Mouse (Mus musculus) midbrain, postnatal 0 days (tissue): ENCODE results near the gene Cacng1. TPM values are rescaled to one million over a fixed set of nuclear protein-coding genes. Genes with fewer than 3 reads are reported as not detected.

Experiments used
- ATAC-seq: fragments of 200-750 bp; cut with Nextera tagmentation; 2 replicates; pipeline ENCODE4 v1.8.0; 2017; ENCODE audit warnings: moderate number of reproducible peaks, mild to moderate bottlenecking, moderate TSS enrichment, moderate library complexity; ENCODE audit not compliant: low FRiP score
- DNase-seq: peaks from one replicate; pipeline ENCODE4 v3.0.0-alpha.2; 2015; ENCODE audit warnings: low spot score
- H3K27ac ChIP-seq: fragments of 300-500 bp; sonication (generic); 2 replicates; pipeline ENCODE4 v1.5.1; 2014; ENCODE audit warnings: low read depth, mild to moderate bottlenecking, low read length, mixed read lengths
- H3K27me3 ChIP-seq: fragments of 300-500 bp; sonication (generic); 2 replicates; pipeline ENCODE4 v1.6.1; 2014; ENCODE audit warnings: low read length, control low read depth, mixed read lengths; ENCODE audit not compliant: insufficient read depth
- H3K36me3 ChIP-seq: fragments of 300-500 bp; sonication (generic); 2 replicates; pipeline ENCODE4 v1.6.1; 2014; ENCODE audit warnings: low read length, control low read depth, mixed read lengths; ENCODE audit not compliant: insufficient read depth
- H3K4me1 ChIP-seq: fragments of 300-500 bp; sonication (generic); 2 replicates; pipeline ENCODE4 v1.6.1; 2014; ENCODE audit warnings: mild to moderate bottlenecking, control low read depth, antibody characterized with exemption, low read length, mixed read lengths; ENCODE audit not compliant: insufficient read depth
- H3K4me2 ChIP-seq: fragments of 300-500 bp; sonication (generic); 2 replicates; pipeline ENCODE4 v1.6.1; 2014; ENCODE audit warnings: low read depth, mild to moderate bottlenecking, low read length, mixed read lengths; ENCODE audit not compliant: poor library complexity, severe bottlenecking
- H3K4me3 ChIP-seq: fragments of 300-500 bp; sonication (generic); 2 replicates; pipeline ENCODE4 v1.5.1; 2014; ENCODE audit warnings: low read depth, mild to moderate bottlenecking, low read length, moderate library complexity
- H3K9ac ChIP-seq: fragments of 300-500 bp; sonication (generic); replicated peaks from 2 replicates; pipeline ENCODE4 v1.6.1; 2014; ENCODE audit warnings: mild to moderate bottlenecking, low read length, moderate library complexity, mixed read lengths; ENCODE audit not compliant: poor library complexity, severe bottlenecking
- H3K9me3 ChIP-seq: fragments of 300-500 bp; sonication (generic); 2 replicates; pipeline ENCODE4 v1.6.1; 2016; ENCODE audit warnings: low read length, control low read depth
- CTCF ChIP-seq: IDR thresholded peaks from 2 replicates; pipeline ENCODE4 v1.5.1; 2016; ENCODE audit warnings: antibody characterized with exemption, mild to moderate bottlenecking
- WGBS: fragments of 180-500 bp; shearing (Covaris S2); extraction: QIAGEN DNeasy Blood & Tissue Kit; methylation state at CpG from one replicate; pipeline ENCODE4 v1.1.7; 2014; 5-methylcytosine and 5-hydroxymethylcytosine counted together
- polyA plus RNA-seq: library from polyadenylated mRNA; unstranded; fragments of >200 nt; fragmentation: Nextera tagmentation; extraction: Ambion mirVana; gene quantifications from 2 replicates; pipeline ENCODE4 v1.2.1, GENCODE M21; 2015
- total RNA-seq: library from RNA; depleted of rRNA; stranded (reverse); fragments of >200 nt; gene quantifications from 2 replicates; pipeline ENCODE4 v1.2.3, GENCODE M21; 2014; rRNA removed

Cacng1 gene
- total RNA-seq (0.94 and 1.8 TPM in 2 replicates), polyA plus RNA-seq (1.1 and 1.2 TPM in 2 replicates)

GRCm38 (mm10) chr11:107716332-107716938 is at the start of gene Cacng1:
Gene Cacng1 (minus strand): TSS chr11:107716522.
- TF ChIP-seq CTCF = no peak
- WGBS = 74% methylated on average over 16 of the region's 16 CpGs

GRCm38 (mm10) chr11:107762688-107763460 is 46.6 kb upstream of the Cacng1 start:
- H3K27ac ChIP-seq = peak overlapping the region; percentile 55
- TF ChIP-seq CTCF = peak; percentile 63
- H3K9me3 ChIP-seq = no peaks in the 10 kb centered on the region
- ATAC-seq (peak; percentile 59), DNase-seq (peak; percentile 83)
- no peak overlapping the region for H3K4me2 ChIP-seq
- 14% methylated on average over 8 of the region's 8 CpGs for WGBS
- peaks cover 26% of the 10 kb centered on the region for H3K4me1 ChIP-seq
- H3K9ac ChIP-seq = 0 out of 2 replicates have a peak overlapping the region, but pooled peaks have one; percentile 24
- H3K27me3 ChIP-seq = no peaks in the 10 kb centered on the region
- no peaks in the 10 kb centered on the region; the same call in 1 of the 2 replicates for H3K36me3 ChIP-seq
- no peak overlapping the region for H3K4me3 ChIP-seq

More at GRCm38 (mm10) chr11:107716332-107716938, at the start of gene Cacng1:
- Histone ChIP-seq H3K4me1 (no peaks in the 10 kb centered on the region), H3K27me3 (no peaks in the 10 kb centered on the region), H3K9ac (no peak within 1 kb of the TSS), H3K4me3 (no peak within 1 kb of the TSS), H3K36me3 (no peaks in the 10 kb centered on the region), H3K27ac (no peak within 1 kb of the TSS), H3K9me3 (no peaks in the 10 kb centered on the region), H3K4me2 (no peak within 1 kb of the TSS)
- DNase-seq = no peak
- ATAC-seq = no peak

DNA sequence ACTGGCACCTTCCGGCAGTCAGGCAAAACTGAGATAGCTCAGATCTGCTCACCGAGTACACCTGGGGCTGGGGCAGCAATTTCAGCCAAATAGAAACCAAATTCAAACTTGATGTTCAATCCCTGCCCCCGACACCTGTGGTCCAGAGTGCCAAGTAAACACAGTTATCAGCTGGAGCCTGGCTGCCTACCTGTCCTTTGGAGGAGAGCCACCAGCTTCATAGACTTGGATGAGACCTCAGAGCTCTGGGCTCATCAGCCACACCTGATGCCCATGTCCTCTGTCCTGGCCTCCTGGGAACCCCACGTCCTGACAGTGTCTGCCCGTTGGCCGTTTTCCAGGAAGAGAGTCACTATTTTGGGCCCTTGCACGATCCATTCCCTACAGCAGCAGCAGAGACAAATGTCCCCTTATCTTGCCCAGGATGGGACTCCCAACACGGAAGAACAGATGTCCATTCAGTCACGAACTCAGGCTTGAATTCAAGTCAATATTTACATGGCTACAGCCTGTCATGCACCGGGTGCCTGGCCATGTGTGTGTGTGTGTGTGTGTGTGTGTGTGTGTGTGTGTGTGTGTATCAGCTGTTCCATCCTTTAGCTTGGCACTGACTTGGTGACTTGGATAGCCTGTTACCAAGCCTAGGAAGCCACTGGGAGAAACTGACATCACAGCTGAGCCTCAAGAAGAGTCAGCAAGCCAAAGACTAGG is 45.6 kb upstream of the Cacng1 start:
- no peak for ATAC-seq
- WGBS = 74% methylated on average over 10 of the region's 10 CpGs

GRCm38 (mm10) chr11:107760001-107760400 is 43.7 kb upstream of the Cacng1 start:
- H3K27ac ChIP-seq = peak overlapping the region; percentile 38; the same call in 1 of the 2 replicates
- no peak overlapping the region for H3K9ac ChIP-seq
- H3K36me3 ChIP-seq = peaks cover 3% of the 10 kb centered on the region; the same call in 1 of the 2 replicates
- H3K9me3 ChIP-seq = no peaks in the 10 kb centered on the region
- 24% methylated on average over 10 of the region's 10 CpGs for WGBS
- DNase-seq (peak; percentile 68), ATAC-seq (no peak)
- H3K27me3 ChIP-seq = no peaks in the 10 kb centered on the region
- H3K4me3 ChIP-seq = no peak overlapping the region
- no peak overlapping the region for H3K4me2 ChIP-seq
- H3K4me1 ChIP-seq = peaks cover 18% of the 10 kb centered on the region
- TF ChIP-seq CTCF = no peak

More for the DNA sequence above, 45.6 kb upstream of the Cacng1 start:
- H3K4me1 ChIP-seq = peaks cover 24% of the 10 kb centered on the region
- no peak for TF ChIP-seq CTCF
- H3K27me3 ChIP-seq = no peaks in the 10 kb centered on the region
- no peak overlapping the region for H3K9ac ChIP-seq
- DNase-seq = no peak
- H3K4me3 ChIP-seq = no peak overlapping the region
- no peaks in the 10 kb centered on the region for H3K9me3 ChIP-seq
- H3K36me3 ChIP-seq = peaks cover 3% of the 10 kb centered on the region; the same call in 1 of the 2 replicates
- no peak overlapping the region for H3K4me2 ChIP-seq
- H3K27ac ChIP-seq = no peak overlapping the region

DNA sequence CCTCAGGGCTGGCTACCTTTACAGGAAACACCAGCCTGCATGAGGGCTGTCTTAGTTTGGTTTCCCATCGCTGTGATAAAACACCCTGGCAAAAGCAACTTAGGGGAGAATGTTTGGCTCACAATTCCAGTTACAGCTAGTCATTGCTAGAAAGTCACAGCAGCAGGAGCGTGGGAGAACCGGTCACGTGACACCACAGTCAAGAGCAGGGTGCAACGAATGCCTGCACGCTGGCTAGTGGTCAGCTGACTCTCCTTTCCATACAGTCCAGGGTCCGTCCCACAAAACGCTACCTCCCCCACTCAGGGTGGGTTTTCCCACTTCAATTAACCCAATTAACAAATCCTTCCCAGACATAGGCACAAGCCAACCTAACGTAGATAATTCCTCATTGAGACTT is 43.2 kb upstream of the Cacng1 start:
- H3K4me1 ChIP-seq = peaks cover 18% of the 10 kb centered on the region
- no peaks in the 10 kb centered on the region for H3K9me3 ChIP-seq
- TF ChIP-seq CTCF = no peak
- 63% methylated on average over 9 of the region's 9 CpGs for WGBS
- H3K27ac ChIP-seq = 0 out of 2 replicates have a peak overlapping the region, but pooled peaks have one; percentile 38
- DNase-seq (peak; percentile 48), ATAC-seq (no peak)
- peaks cover 3% of the 10 kb centered on the region; the same call in 1 of the 2 replicates for H3K36me3 ChIP-seq
- no peak overlapping the region for H3K9ac ChIP-seq
- H3K4me3 ChIP-seq = no peak overlapping the region
- no peak overlapping the region for H3K4me2 ChIP-seq
- H3K27me3 ChIP-seq = no peaks in the 10 kb centered on the region
